Mouse (Mus musculus) midbrain, embryonic 12.5 days (tissue): ENCODE results near the gene Gbp3. TPM values are rescaled to one million over a fixed set of nuclear protein-coding genes. Genes with fewer than 3 reads are reported as not detected.
A peak's percentile ranks its signal among the peaks of the same experiment; 100 is the strongest.
"Not testable (repeated sequence)": the region's sequence is repeated elsewhere in the genome, so short reads cannot be mapped to it uniquely, and the experiment has no call there.

Source experiments
- ATAC-seq: fragments of 200-750 bp; cut with Nextera tagmentation; 2 replicates; pipeline ENCODE4 v1.8.0; 2017; ENCODE audit warnings: low read depth, moderate TSS enrichment, moderate library complexity; ENCODE audit not compliant: low FRiP score
- H3K27ac ChIP-seq: fragments of 300-500 bp; sonication (generic); replicated peaks from 2 replicates; pipeline ENCODE4 v1.5.1; 2016; ENCODE audit warnings: mild to moderate bottlenecking
- H3K27me3 ChIP-seq: fragments of 300-500 bp; sonication (generic); 2 replicates; pipeline ENCODE4 v1.6.1; 2016; ENCODE audit warnings: mild to moderate bottlenecking
- H3K36me3 ChIP-seq: fragments of 300-500 bp; sonication (generic); 2 replicates; pipeline ENCODE4 v1.6.1; 2016
- H3K4me1 ChIP-seq: fragments of 300-500 bp; sonication (generic); 2 replicates; pipeline ENCODE4 v1.6.1; 2016
- H3K4me2 ChIP-seq: fragments of 300-500 bp; sonication (generic); replicated peaks from 2 replicates; pipeline ENCODE4 v1.6.1; 2016; ENCODE audit warnings: mild to moderate bottlenecking, moderate library complexity
- H3K4me3 ChIP-seq: fragments of 300-500 bp; sonication (generic); 2 replicates; pipeline ENCODE4 v1.5.1; 2016; ENCODE audit warnings: mild to moderate bottlenecking
- H3K9ac ChIP-seq: fragments of 300-500 bp; sonication (generic); replicated peaks from 2 replicates; pipeline ENCODE4 v1.6.1; 2016; ENCODE audit warnings: mild to moderate bottlenecking, moderate library complexity
- H3K9me3 ChIP-seq: fragments of 300-500 bp; sonication (generic); 2 replicates; pipeline ENCODE4 v1.6.1; 2016; ENCODE audit warnings: mild to moderate bottlenecking
- WGBS: fragments of 180-500 bp; shearing (Covaris S2); methylation state at CpG from one replicate; pipeline ENCODE4 v1.1.7; 2016; 5-methylcytosine and 5-hydroxymethylcytosine counted together
- polyA plus RNA-seq: library from polyadenylated mRNA; unstranded; fragments of >200 nt; fragmentation: Nextera tagmentation; extraction: Ambion mirVana; gene quantifications from 2 replicates; pipeline ENCODE4 v1.2.1, GENCODE M21; 2016

Gene Gbp3
- polyA plus RNA-seq, 1 experiment from 2014 or later = 0.64 TPM

- WGBS = 86% methylated on average over 1 of the region's 1 CpGs
These were observed 5.2 kb upstream of the Gbp3 start for GRCm38 (mm10) chr3:142554601-142555000.

GRCm38 (mm10) chr3:142555623-142556022, 4.2 kb upstream of the Gbp3 start:
- no peak overlapping the region for H3K27ac ChIP-seq
- ATAC-seq = no peak
- no peak overlapping the region for H3K9ac ChIP-seq
- H3K9me3 ChIP-seq = no peaks in the 10 kb centered on the region
- H3K4me3 ChIP-seq = no peak overlapping the region
- WGBS = 88% methylated on average over 11 of the region's 11 CpGs
- no peaks in the 10 kb centered on the region for H3K36me3 ChIP-seq
- no peak overlapping the region for H3K4me2 ChIP-seq
- no peaks in the 10 kb centered on the region for H3K27me3 ChIP-seq
- no peaks in the 10 kb centered on the region for H3K4me1 ChIP-seq

More at GRCm38 (mm10) chr3:142554601-142555000, 5.2 kb upstream of the Gbp3 start:
- no peak overlapping the region for H3K4me2 ChIP-seq
- H3K27ac ChIP-seq = no peak overlapping the region
- no peaks in the 10 kb centered on the region for H3K4me1 ChIP-seq
- no peak overlapping the region for H3K4me3 ChIP-seq
- no peaks in the 10 kb centered on the region for H3K9me3 ChIP-seq
- no peak overlapping the region for H3K9ac ChIP-seq
- H3K27me3 ChIP-seq = no peaks in the 10 kb centered on the region
- H3K36me3 ChIP-seq = no peaks in the 10 kb centered on the region
- ATAC-seq = no peak

GRCm38 (mm10) chr3:142560296-142560948, 596 bp downstream of the Gbp3 start:
- Histone ChIP-seq H3K4me3 (peak overlapping the region; percentile 24), H3K4me1 (no peaks in the 10 kb centered on the region), H3K36me3 (no peaks in the 10 kb centered on the region), H3K9ac (no peak overlapping the region), H3K9me3 (no peaks in the 10 kb centered on the region), H3K27me3 (no peaks in the 10 kb centered on the region), H3K4me2 (peak overlapping the region; percentile 45), H3K27ac (no peak overlapping the region)
- WGBS = 22% methylated on average over 12 of the region's 12 CpGs
- peak; percentile 90 for ATAC-seq

GRCm38 (mm10) chr3:142561045-142561646, 1.3 kb downstream of the Gbp3 start:
- ATAC-seq = no peak
- 91% methylated on average over 14 of the region's 14 CpGs for WGBS
- Histone ChIP-seq H3K27me3 (no peaks in the 10 kb centered on the region), H3K9ac (no peak overlapping the region), H3K27ac (no peak overlapping the region), H3K4me1 (no peaks in the 10 kb centered on the region), H3K36me3 (no peaks in the 10 kb centered on the region), H3K4me3 (no peak overlapping the region), H3K4me2 (no peak overlapping the region), H3K9me3 (no peaks in the 10 kb centered on the region)

GRCm38 (mm10) chr3:142561666-142562065, 1.8 kb downstream of the Gbp3 start:
- Histone ChIP-seq H3K27ac (no peak overlapping the region), H3K27me3 (no peaks in the 10 kb centered on the region), H3K4me1 (no peaks in the 10 kb centered on the region), H3K4me3 (no peak overlapping the region), H3K4me2 (no peak overlapping the region), H3K36me3 (no peaks in the 10 kb centered on the region), H3K9me3 (no peaks in the 10 kb centered on the region), H3K9ac (no peak overlapping the region)
- 84% methylated on average over 7 of the region's 7 CpGs for WGBS
- ATAC-seq = no peak

GRCm38 (mm10) chr3:142567490-142567889, 7.7 kb downstream of the Gbp3 start:
- H3K27ac ChIP-seq, H3K36me3 ChIP-seq, H3K4me3 ChIP-seq, H3K9ac ChIP-seq, ATAC-seq, H3K4me1 ChIP-seq, H3K4me2 ChIP-seq, H3K9me3 ChIP-seq, H3K27me3 ChIP-seq: not testable (repeated sequence)
- 79% methylated on average over 5 of the region's 5 CpGs for WGBS

GRCm38 (mm10) chr3:142570738-142571137, 10.9 kb downstream of the Gbp3 start:
- 94% methylated on average over 4 of the region's 4 CpGs for WGBS
- H3K27ac ChIP-seq = no peak overlapping the region
- H3K9ac ChIP-seq = no peak overlapping the region
- H3K36me3 ChIP-seq = no peaks in the 10 kb centered on the region
- H3K4me3 ChIP-seq = no peak overlapping the region
- ATAC-seq = no peak
- no peaks in the 10 kb centered on the region for H3K9me3 ChIP-seq
- H3K27me3 ChIP-seq = no peaks in the 10 kb centered on the region
- H3K4me2 ChIP-seq = no peak overlapping the region
- no peaks in the 10 kb centered on the region for H3K4me1 ChIP-seq

GRCm38 (mm10) chr3:142577108-142577507, 17.3 kb downstream of the Gbp3 start:
- 81% methylated on average over 3 of the region's 3 CpGs for WGBS
- Histone ChIP-seq H3K4me3 (no peak overlapping the region), H3K9ac (no peak overlapping the region), H3K9me3 (no peaks in the 10 kb centered on the region), H3K27me3 (no peaks in the 10 kb centered on the region), H3K27ac (no peak overlapping the region), H3K4me1 (no peaks in the 10 kb centered on the region), H3K4me2 (no peak overlapping the region), H3K36me3 (no peaks in the 10 kb centered on the region)
- ATAC-seq = no peak

- H3K4me3 ChIP-seq = no peak overlapping the region
These were observed 18.5 kb downstream of the Gbp3 start for GRCm38 (mm10) chr3:142578342-142578741.

GRCm38 (mm10) chr3:142583067-142583466, 23.2 kb downstream of the Gbp3 start:
- 90% methylated on average over 4 of the region's 4 CpGs for WGBS

More at GRCm38 (mm10) chr3:142578342-142578741, 18.5 kb downstream of the Gbp3 start:
- H3K9ac ChIP-seq = no peak overlapping the region
- H3K27ac ChIP-seq = no peak overlapping the region
- no peak overlapping the region for H3K4me2 ChIP-seq
- no peaks in the 10 kb centered on the region for H3K36me3 ChIP-seq
- H3K4me1 ChIP-seq = no peaks in the 10 kb centered on the region
- no peaks in the 10 kb centered on the region for H3K9me3 ChIP-seq
- WGBS = 87% methylated on average over 4 of the region's 4 CpGs
- no peaks in the 10 kb centered on the region for H3K27me3 ChIP-seq
- no peak for ATAC-seq

GRCm38 (mm10) chr3:142587386-142587785, 27.6 kb downstream of the Gbp3 start:
- Histone ChIP-seq H3K27ac (no peak overlapping the region), H3K27me3 (no peaks in the 10 kb centered on the region), H3K4me2 (no peak overlapping the region), H3K4me3 (no peak overlapping the region), H3K4me1 (no peaks in the 10 kb centered on the region), H3K9me3 (no peaks in the 10 kb centered on the region), H3K36me3 (no peaks in the 10 kb centered on the region), H3K9ac (no peak overlapping the region)
- no peak for ATAC-seq

More at GRCm38 (mm10) chr3:142583067-142583466, 23.2 kb downstream of the Gbp3 start:
- no peak for ATAC-seq
- Histone ChIP-seq H3K4me3 (no peak overlapping the region), H3K36me3 (no peaks in the 10 kb centered on the region), H3K4me1 (no peaks in the 10 kb centered on the region), H3K27me3 (no peaks in the 10 kb centered on the region), H3K4me2 (no peak overlapping the region), H3K9me3 (no peaks in the 10 kb centered on the region), H3K9ac (no peak overlapping the region), H3K27ac (no peak overlapping the region)

GRCm38 (mm10) chr3:142588888-142589287, 29.1 kb downstream of the Gbp3 start:
- Histone ChIP-seq H3K4me1 (no peaks in the 10 kb centered on the region), H3K9me3 (no peaks in the 10 kb centered on the region), H3K27me3 (no peaks in the 10 kb centered on the region), H3K36me3 (no peaks in the 10 kb centered on the region), H3K27ac (no peak overlapping the region), H3K4me2 (no peak overlapping the region), H3K4me3 (no peak overlapping the region), H3K9ac (no peak overlapping the region)
- no peak for ATAC-seq
- WGBS = 90% methylated on average over 2 of the region's 2 CpGs
